Mouse (Mus musculus) midbrain, postnatal 0 days (tissue): ENCODE results near the gene Espl1. TPM values are rescaled to one million over a fixed set of nuclear protein-coding genes. Genes with fewer than 3 reads are reported as not detected.
A peak's percentile ranks its signal among the peaks of the same experiment; 100 is the strongest.

Experiments
- ATAC-seq: fragments of 200-750 bp; cut with Nextera tagmentation; 2 replicates; pipeline ENCODE4 v1.8.0; 2017; ENCODE audit warnings: moderate number of reproducible peaks, mild to moderate bottlenecking, moderate TSS enrichment, moderate library complexity; ENCODE audit not compliant: low FRiP score
- DNase-seq: peaks from one replicate; pipeline ENCODE4 v3.0.0-alpha.2; 2015; ENCODE audit warnings: low spot score
- H3K27ac ChIP-seq: fragments of 300-500 bp; sonication (generic); 2 replicates; pipeline ENCODE4 v1.5.1; 2014; ENCODE audit warnings: low read depth, mild to moderate bottlenecking, low read length, mixed read lengths
- H3K27me3 ChIP-seq: fragments of 300-500 bp; sonication (generic); 2 replicates; pipeline ENCODE4 v1.6.1; 2014; ENCODE audit warnings: low read length, control low read depth, mixed read lengths; ENCODE audit not compliant: insufficient read depth
- H3K36me3 ChIP-seq: fragments of 300-500 bp; sonication (generic); 2 replicates; pipeline ENCODE4 v1.6.1; 2014; ENCODE audit warnings: low read length, control low read depth, mixed read lengths; ENCODE audit not compliant: insufficient read depth
- H3K4me1 ChIP-seq: fragments of 300-500 bp; sonication (generic); 2 replicates; pipeline ENCODE4 v1.6.1; 2014; ENCODE audit warnings: mild to moderate bottlenecking, control low read depth, antibody characterized with exemption, low read length, mixed read lengths; ENCODE audit not compliant: insufficient read depth
- H3K4me2 ChIP-seq: fragments of 300-500 bp; sonication (generic); 2 replicates; pipeline ENCODE4 v1.6.1; 2014; ENCODE audit warnings: low read depth, mild to moderate bottlenecking, low read length, mixed read lengths; ENCODE audit not compliant: poor library complexity, severe bottlenecking
- H3K4me3 ChIP-seq: fragments of 300-500 bp; sonication (generic); 2 replicates; pipeline ENCODE4 v1.5.1; 2014; ENCODE audit warnings: low read depth, mild to moderate bottlenecking, low read length, moderate library complexity
- H3K9ac ChIP-seq: fragments of 300-500 bp; sonication (generic); replicated peaks from 2 replicates; pipeline ENCODE4 v1.6.1; 2014; ENCODE audit warnings: mild to moderate bottlenecking, low read length, moderate library complexity, mixed read lengths; ENCODE audit not compliant: poor library complexity, severe bottlenecking
- H3K9me3 ChIP-seq: fragments of 300-500 bp; sonication (generic); 2 replicates; pipeline ENCODE4 v1.6.1; 2016; ENCODE audit warnings: low read length, control low read depth
- CTCF ChIP-seq: IDR thresholded peaks from 2 replicates; pipeline ENCODE4 v1.5.1; 2016; ENCODE audit warnings: antibody characterized with exemption, mild to moderate bottlenecking
- WGBS: fragments of 180-500 bp; shearing (Covaris S2); extraction: QIAGEN DNeasy Blood & Tissue Kit; methylation state at CpG from one replicate; pipeline ENCODE4 v1.1.7; 2014; 5-methylcytosine and 5-hydroxymethylcytosine counted together
- polyA plus RNA-seq: library from polyadenylated mRNA; unstranded; fragments of >200 nt; fragmentation: Nextera tagmentation; extraction: Ambion mirVana; gene quantifications from 2 replicates; pipeline ENCODE4 v1.2.1, GENCODE M21; 2015
- total RNA-seq: library from RNA; depleted of rRNA; stranded (reverse); fragments of >200 nt; gene quantifications from 2 replicates; pipeline ENCODE4 v1.2.3, GENCODE M21; 2014; rRNA removed

Espl1 gene
- total and polyA plus RNA-seq, 2 experiments from 2014 or later, result 2.7 TPM

DNA sequence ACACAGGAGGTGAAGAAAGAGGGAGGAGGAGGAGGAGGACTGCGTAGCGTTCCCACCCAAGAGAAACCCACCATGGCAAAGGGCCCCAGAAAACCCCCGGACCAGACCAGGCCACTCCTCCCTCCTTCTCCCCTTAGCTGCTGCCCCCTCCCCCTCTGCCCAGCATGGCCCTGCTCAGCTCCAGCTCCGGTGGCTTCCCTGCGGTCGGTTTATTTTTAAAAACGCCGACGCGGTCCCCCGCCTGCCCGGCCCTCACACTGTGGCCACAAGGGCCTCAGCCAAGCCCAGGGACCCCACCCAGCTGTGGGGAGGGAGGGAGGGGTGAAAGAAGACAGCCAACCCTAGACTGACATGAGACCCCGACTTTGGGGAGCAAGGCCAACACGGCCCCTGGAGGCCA lies 66.6 kb downstream of the Espl1 start:
- peaks cover 4% of the 10 kb centered on the region; the same call in 1 of the 2 replicates for H3K4me1 ChIP-seq
- WGBS, result 8% methylated on average over 13 of the region's 14 CpGs
- no peaks in the 10 kb centered on the region for H3K36me3 ChIP-seq
- no peak overlapping the region for H3K4me3 ChIP-seq
- no peak for ATAC-seq
- peaks cover 20% of the 10 kb centered on the region for H3K27me3 ChIP-seq
- DNase-seq, result no peak
- H3K9me3 ChIP-seq, result no peaks in the 10 kb centered on the region
- peak overlapping the region; percentile 28 for H3K4me2 ChIP-seq
- H3K9ac ChIP-seq, result no peak overlapping the region
- TF ChIP-seq CTCF, result no peak
- no peak overlapping the region for H3K27ac ChIP-seq

DNA sequence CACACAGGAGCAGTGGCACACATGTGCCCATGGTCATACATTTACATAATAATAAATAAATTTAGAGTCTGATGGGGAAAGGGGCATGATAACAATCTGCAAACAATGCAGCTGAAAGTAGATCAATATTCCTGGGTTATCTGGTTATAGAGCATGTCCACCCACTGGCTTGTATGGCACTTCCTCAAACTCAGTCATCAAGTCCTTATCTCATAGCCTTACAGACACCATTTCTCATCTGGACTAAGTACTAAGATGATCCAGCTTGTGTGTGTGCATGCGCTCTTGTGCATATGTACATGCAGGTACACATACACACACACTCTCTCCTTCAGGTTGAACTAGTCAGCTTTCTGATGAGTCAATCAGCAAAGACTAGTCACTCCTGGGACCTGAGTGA lies 68.6 kb downstream of the Espl1 start:
- no peak overlapping the region for H3K9ac ChIP-seq
- H3K9me3 ChIP-seq, result no peaks in the 10 kb centered on the region
- H3K4me1 ChIP-seq, result no peaks in the 10 kb centered on the region
- no peak overlapping the region for H3K4me3 ChIP-seq
- H3K36me3 ChIP-seq, result no peaks in the 10 kb centered on the region
- TF ChIP-seq CTCF, result no peak
- DNase-seq (no peak), ATAC-seq (no peak)
- no peak overlapping the region for H3K4me2 ChIP-seq
- H3K27me3 ChIP-seq, result peaks cover 6% of the 10 kb centered on the region; the same call in 1 of the 2 replicates
- H3K27ac ChIP-seq, result no peak overlapping the region
- WGBS, result 100% methylated on average over 1 of the region's 1 CpGs

DNA sequence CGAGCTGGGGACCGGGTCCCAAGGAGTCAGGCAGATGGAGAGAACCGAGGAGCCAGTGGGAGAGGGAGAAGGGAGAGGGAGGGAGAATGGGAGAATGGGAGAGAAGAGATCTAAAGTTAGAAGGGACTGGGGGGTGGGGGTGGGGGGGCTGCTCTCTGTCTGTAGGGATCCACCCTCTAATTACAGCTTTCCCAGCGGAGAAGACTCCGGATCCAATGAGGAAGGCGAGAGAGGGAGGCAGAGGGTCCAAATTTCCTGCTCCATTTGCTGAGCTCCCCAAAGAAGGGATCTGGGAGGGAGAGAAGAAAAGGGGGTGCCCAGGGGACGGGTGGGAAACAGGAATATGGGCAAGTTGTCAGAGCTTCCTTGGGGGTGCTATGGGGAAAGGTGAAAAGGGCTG lies 70.2 kb downstream of the Espl1 start:
- H3K36me3 ChIP-seq, result no peaks in the 10 kb centered on the region
- no peaks in the 10 kb centered on the region for H3K4me1 ChIP-seq
- ATAC-seq, result no peak
- H3K4me3 ChIP-seq, result peak overlapping the region; percentile 27; the same call in 1 of the 2 replicates
- H3K4me2 ChIP-seq, result peak overlapping the region; percentile 48; the same call in 1 of the 2 replicates
- H3K9ac ChIP-seq, result no peak overlapping the region
- H3K27ac ChIP-seq, result no peak overlapping the region
- H3K27me3 ChIP-seq, result peaks cover 15% of the 10 kb centered on the region
- 7% methylated on average over 7 of the region's 7 CpGs for WGBS
- DNase-seq, result no peak
- TF ChIP-seq CTCF, result no peak
- no peaks in the 10 kb centered on the region for H3K9me3 ChIP-seq

DNA sequence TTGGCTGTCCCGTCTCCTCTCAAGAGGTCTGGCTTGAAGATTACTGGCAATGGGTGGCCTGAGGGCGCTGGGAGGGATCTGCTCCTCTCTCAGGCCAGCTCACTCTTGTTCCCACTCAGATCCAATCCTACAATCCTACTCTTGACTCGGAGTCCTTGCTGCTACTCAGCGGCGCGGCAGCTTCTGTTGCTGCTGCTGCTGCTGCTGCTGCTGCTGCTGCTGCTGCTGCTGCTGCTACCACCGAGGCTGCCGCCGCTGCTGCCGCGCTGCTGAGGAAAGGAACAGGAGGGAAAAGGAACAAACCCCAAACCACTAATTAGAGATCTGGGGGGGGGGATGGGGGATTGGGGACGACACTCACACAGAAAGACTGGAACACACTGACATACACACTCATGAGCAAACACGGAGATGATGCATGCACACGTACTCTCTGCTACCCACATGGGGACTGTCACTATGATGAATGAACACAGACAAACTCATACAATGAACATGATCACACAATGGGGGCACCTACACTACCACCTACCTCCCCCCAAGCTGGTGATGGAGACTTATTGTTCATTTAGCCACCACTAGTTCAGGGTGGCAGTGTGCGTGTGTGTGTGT lies 70.8 kb downstream of the Espl1 start, which contains the start of gene Sp7:
Sp7 (minus strand) TSS at position 450 of the 612 bp plus-strand sequence.
- no peaks in the 10 kb centered on the region for H3K36me3 ChIP-seq
- ATAC-seq, result peak; percentile 23; the same call in 1 of the 2 replicates
- H3K9ac ChIP-seq, result no peak within 1 kb of the TSS
- peak; percentile 15 for DNase-seq
- H3K27me3 ChIP-seq, result peaks cover 17% of the 10 kb centered on the region
- peak within 1 kb of the TSS; percentile 48 for H3K4me2 ChIP-seq
- H3K27ac ChIP-seq, result no peak within 1 kb of the TSS
- peak within 1 kb of the TSS; percentile 27 for H3K4me3 ChIP-seq
- no peak for TF ChIP-seq CTCF
- WGBS, result 7% methylated on average over 15 of the region's 15 CpGs
- no peaks in the 10 kb centered on the region for H3K9me3 ChIP-seq
- no peaks in the 10 kb centered on the region for H3K4me1 ChIP-seq

DNA sequence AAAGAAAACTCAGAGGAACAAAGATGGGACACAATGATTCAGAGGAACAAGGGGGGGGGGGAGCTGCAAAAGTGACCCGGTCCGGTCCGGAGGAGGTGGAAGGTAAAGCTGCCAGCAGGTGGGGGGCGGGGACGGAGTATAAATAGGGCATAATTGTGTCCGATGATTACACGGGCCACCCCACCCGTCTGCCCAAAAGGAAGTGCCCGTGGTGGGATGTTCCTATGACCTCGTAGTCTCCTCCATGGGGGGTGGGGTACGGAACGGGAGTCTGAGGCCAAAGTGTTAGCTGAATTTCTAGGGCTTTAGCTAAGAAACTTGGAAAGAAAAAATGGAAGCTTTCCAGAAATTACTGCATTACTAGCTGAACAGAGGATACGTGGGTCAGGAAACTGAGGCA lies 73.9 kb downstream of the Espl1 start:
- ATAC-seq (no peak), DNase-seq (no peak)
- no peaks in the 10 kb centered on the region for H3K9me3 ChIP-seq
- no peaks in the 10 kb centered on the region for H3K36me3 ChIP-seq
- H3K9ac ChIP-seq, result no peak overlapping the region
- H3K4me1 ChIP-seq, result no peaks in the 10 kb centered on the region
- 20% methylated on average over 13 of the region's 13 CpGs for WGBS
- peaks cover 13% of the 10 kb centered on the region for H3K27me3 ChIP-seq
- no peak overlapping the region for H3K4me3 ChIP-seq
- no peak overlapping the region for H3K4me2 ChIP-seq
- no peak overlapping the region for H3K27ac ChIP-seq
- no peak for TF ChIP-seq CTCF

DNA sequence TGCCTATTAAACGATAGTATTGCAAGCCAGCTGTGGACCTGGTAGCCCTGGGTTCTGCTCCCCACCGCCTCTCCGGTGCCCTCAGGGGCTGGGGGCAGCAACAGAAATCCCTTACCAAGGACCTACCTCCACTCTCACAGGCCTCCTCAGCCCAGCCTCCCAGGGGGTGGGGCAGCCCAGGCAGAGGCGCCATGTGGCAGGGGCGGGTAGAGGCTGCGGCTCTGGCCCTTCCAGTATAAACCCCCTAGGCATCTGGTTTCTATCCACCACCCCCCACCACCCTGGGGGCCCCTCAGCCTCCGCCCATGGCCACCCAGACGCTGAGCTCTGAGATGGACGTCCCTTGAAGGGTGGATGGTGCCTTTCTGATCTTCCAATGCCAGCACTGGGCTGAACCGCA lies 74.7 kb downstream of the Espl1 start:
- H3K27ac ChIP-seq, result no peak overlapping the region
- WGBS, result 15% methylated on average over 10 of the region's 10 CpGs
- H3K9ac ChIP-seq, result 0 out of 2 replicates have a peak overlapping the region, but pooled peaks have one; percentile 33
- H3K4me1 ChIP-seq, result no peaks in the 10 kb centered on the region
- DNase-seq, result no peak
- H3K9me3 ChIP-seq, result no peaks in the 10 kb centered on the region
- ATAC-seq, result no peak
- H3K27me3 ChIP-seq, result peaks cover 12% of the 10 kb centered on the region
- H3K36me3 ChIP-seq, result no peaks in the 10 kb centered on the region
- no peak for TF ChIP-seq CTCF
- H3K4me3 ChIP-seq, result no peak overlapping the region
- no peak overlapping the region for H3K4me2 ChIP-seq

Other genes with a start within 250 kb of the Espl1 start
- 161 and 169 TPM in 2 replicates for gene Eif4b, start 222.5 kb upstream of the Espl1 start, total RNA-seq
- 65.8 and 68.2 TPM in 2 replicates for gene Eif4b, start 222.5 kb upstream of the Espl1 start, polyA plus RNA-seq
- gene Tns2, start 195.9 kb upstream of the Espl1 start, total RNA-seq, result 18.1 and 20.4 TPM in 2 replicates
- gene Tns2, start 195.9 kb upstream of the Espl1 start, polyA plus RNA-seq, result 5.1 and 6.3 TPM in 2 replicates
- 120 and 134 TPM in 2 replicates for gene Spryd3, start 160.0 kb upstream of the Espl1 start, total RNA-seq
- 118 and 120 TPM in 2 replicates for gene Spryd3, start 160.0 kb upstream of the Espl1 start, polyA plus RNA-seq
- gene Igfbp6, start 151.9 kb upstream of the Espl1 start, total RNA-seq, result 11.9 and 13.6 TPM in 2 replicates
- 9.9 and 12.7 TPM in 2 replicates for gene Igfbp6, start 151.9 kb upstream of the Espl1 start, polyA plus RNA-seq
- gene Soat2, start 145.7 kb upstream of the Espl1 start, total RNA-seq, result 0.61 TPM in 1 of 2 replicates, not detected in the other
- 0.06 and 0.12 TPM in 2 replicates for gene Soat2, start 145.7 kb upstream of the Espl1 start, polyA plus RNA-seq
- 42.9 and 57.7 TPM in 2 replicates for gene Zfp740, start 93.0 kb upstream of the Espl1 start, total RNA-seq
- gene Zfp740, start 93.0 kb upstream of the Espl1 start, polyA plus RNA-seq, result 25.1 and 27.6 TPM in 2 replicates
- gene Csad, start 91.5 kb upstream of the Espl1 start, total RNA-seq, result 30.3 and 47.5 TPM in 2 replicates
- gene Csad, start 91.5 kb upstream of the Espl1 start, polyA plus RNA-seq, result 32.8 and 34.6 TPM in 2 replicates
- 0.88 and 1.5 TPM in 2 replicates for gene Itgb7, start 64.3 kb upstream of the Espl1 start, total RNA-seq
- 1.1 and 1.2 TPM in 2 replicates for gene Itgb7, start 64.3 kb upstream of the Espl1 start, polyA plus RNA-seq
- gene Rarg, start 38.7 kb upstream of the Espl1 start, total RNA-seq, result 4.4 and 12.6 TPM in 2 replicates
- 3.9 and 4.2 TPM in 2 replicates for gene Rarg, start 38.7 kb upstream of the Espl1 start, polyA plus RNA-seq
- not detected in 2 replicates for gene Gm9918, start 25.7 kb upstream of the Espl1 start, total RNA-seq
- not detected in 2 replicates for gene Gm9918, start 25.7 kb upstream of the Espl1 start, polyA plus RNA-seq
- 43.3 and 59.3 TPM in 2 replicates for gene Mfsd5, start 16.8 kb upstream of the Espl1 start, total RNA-seq
- 63.5 and 67.3 TPM in 2 replicates for gene Mfsd5, start 16.8 kb upstream of the Espl1 start, polyA plus RNA-seq
- gene Pfdn5, start 29.9 kb downstream of the Espl1 start, total RNA-seq, result 145 and 153 TPM in 2 replicates
- 525 and 567 TPM in 2 replicates for gene Pfdn5, start 29.9 kb downstream of the Espl1 start, polyA plus RNA-seq
- gene Myg1, start 35.4 kb downstream of the Espl1 start, total RNA-seq, result 63.1 and 69.1 TPM in 2 replicates
- 83.2 and 87.1 TPM in 2 replicates for gene Myg1, start 35.4 kb downstream of the Espl1 start, polyA plus RNA-seq
- 21.8 and 31.1 TPM in 2 replicates for gene Aaas, start 54.5 kb downstream of the Espl1 start, total RNA-seq
- 30.1 and 32.8 TPM in 2 replicates for gene Aaas, start 54.5 kb downstream of the Espl1 start, polyA plus RNA-seq
- 0.47 and 0.60 TPM in 2 replicates for gene Sp7, start 70.9 kb downstream of the Espl1 start, total RNA-seq
- gene Sp7, start 70.9 kb downstream of the Espl1 start, polyA plus RNA-seq, result 0.10 and 0.31 TPM in 2 replicates
- gene Sp1, start 109.9 kb downstream of the Espl1 start, total RNA-seq, result 20.9 and 25.6 TPM in 2 replicates
- 2.2 and 2.8 TPM in 2 replicates for gene Sp1, start 109.9 kb downstream of the Espl1 start, polyA plus RNA-seq
- 0.38 and 0.85 TPM in 2 replicates for gene Amhr2, start 149.1 kb downstream of the Espl1 start, total RNA-seq
- 0.60 and 1.0 TPM in 2 replicates for gene Amhr2, start 149.1 kb downstream of the Espl1 start, polyA plus RNA-seq
- gene Prr13, start 162.8 kb downstream of the Espl1 start, total RNA-seq, result 23.1 and 23.2 TPM in 2 replicates
- 93.5 and 99.1 TPM in 2 replicates for gene Prr13, start 162.8 kb downstream of the Espl1 start, polyA plus RNA-seq
- 150 and 181 TPM in 2 replicates for gene Pcbp2, start 174.3 kb downstream of the Espl1 start, total RNA-seq
- gene Pcbp2, start 174.3 kb downstream of the Espl1 start, polyA plus RNA-seq, result 90.3 and 103 TPM in 2 replicates
- not detected in 2 replicates for gene Gm10337, start 207.5 kb downstream of the Espl1 start, total RNA-seq
- gene Gm10337, start 207.5 kb downstream of the Espl1 start, polyA plus RNA-seq, result 15.9 and 18.2 TPM in 2 replicates
- 73.3 and 82.1 TPM in 2 replicates for gene Map3k12, start 220.8 kb downstream of the Espl1 start, total RNA-seq
- gene Map3k12, start 220.8 kb downstream of the Espl1 start, polyA plus RNA-seq, result 49.7 and 50.1 TPM in 2 replicates
- 78.4 and 96.9 TPM in 2 replicates for gene Tarbp2, start 221.9 kb downstream of the Espl1 start, total RNA-seq
- 107 and 116 TPM in 2 replicates for gene Tarbp2, start 221.9 kb downstream of the Espl1 start, polyA plus RNA-seq
- gene Npff, start 228.7 kb downstream of the Espl1 start, total RNA-seq, result 2.6 and 2.7 TPM in 2 replicates
- gene Npff, start 228.7 kb downstream of the Espl1 start, polyA plus RNA-seq, result 0.99 and 1.3 TPM in 2 replicates